Mouse (Mus musculus): ENCODE data around the gene Gm20696.

Gene Gm20696

GRCm38 (mm10) chr6:99211663-99212333 is 454.8 kb downstream of the Gm20696 start:
- DNase-seq (ENCODE audit: low spot score in 2 of 2) = no peak

- no peak for DNase-seq (ENCODE audit: low spot score in 2 of 2)
Observed at GRCm38 (mm10) chr6:99210161-99210560, 456.4 kb downstream of the Gm20696 start.

All from frontal cortex, postnatal 14 days (tissue).